In the genomic region with DNA sequence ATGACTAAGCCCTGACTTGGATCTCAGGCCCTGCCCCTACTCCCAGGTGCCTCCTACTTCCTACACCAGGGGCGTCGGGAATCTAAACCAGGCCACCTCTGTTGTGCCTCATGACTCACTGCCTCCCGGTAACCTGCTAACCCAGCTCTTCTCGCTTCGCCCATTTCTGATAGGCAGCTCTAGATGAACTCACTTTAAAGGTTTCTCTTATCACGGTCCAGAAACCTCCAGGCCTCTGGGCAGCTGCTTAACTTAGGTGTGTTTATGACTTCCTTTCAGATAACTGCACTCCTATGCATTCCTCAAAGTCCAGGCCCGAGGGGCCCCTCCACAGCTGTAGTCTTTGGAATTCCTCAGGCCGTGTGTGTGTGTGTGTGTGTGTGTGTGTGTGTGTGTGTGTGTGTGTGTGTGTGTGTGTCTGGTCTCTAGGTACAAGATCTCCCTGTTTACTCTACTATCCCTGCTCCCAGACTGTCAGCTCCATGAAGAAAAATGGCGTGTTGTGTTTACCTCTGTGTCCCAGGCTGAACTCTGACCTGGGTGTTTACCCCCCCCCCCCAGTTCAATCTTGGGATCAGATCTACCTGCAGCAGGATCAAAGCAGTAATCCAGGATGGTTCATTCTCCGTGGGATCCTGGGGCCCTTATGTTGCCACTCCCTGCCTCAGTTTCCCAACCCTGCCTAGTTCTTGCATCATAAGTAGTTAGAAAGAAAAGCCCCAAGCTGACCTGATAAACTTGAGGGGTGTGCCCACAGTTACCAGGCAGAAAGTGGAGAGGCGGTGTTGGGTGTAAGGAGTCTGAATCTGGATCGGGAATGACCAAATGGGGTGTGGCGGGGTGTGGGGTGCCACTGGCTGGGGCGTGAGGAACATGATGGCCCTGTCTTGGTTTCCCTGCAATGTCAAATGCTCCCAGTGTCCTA, we compare ENCODE assay signal across 14 mouse cellular contexts. TPM values are rescaled to one million over a fixed set of nuclear protein-coding genes. Genes with fewer than 3 reads are reported as not detected.
DNase-seq lines count a peak whose midpoint lies in the region; ATAC-seq and TF ChIP-seq lines count a peak whose summit lies in the region.
"Had no signal": no experiment of that assay in that cellular context is flagged by ENCODE, and none has a peak within 500 bp of the region (broad histone marks: within the 10 kb centered on the region; RNA-seq: fewer than 3 reads in every experiment).

No protein-coding gene starts in this region.

- peaks cover 8% of the 10 kb centered on the region; the same call in 1 of the 2 replicates for H3K36me3 ChIP-seq in kidney, embryonic 15.5 days
- H3K36me3 ChIP-seq in limb, embryonic 14.5 days (ENCODE audit: control insufficient read depth, insufficient read depth, low read length): peaks cover 10% of the 10 kb centered on the region; the same call in 1 of the 2 replicates
- H3K36me3 ChIP-seq in small intestine, adult 2 months (ENCODE audit: control insufficient read depth, insufficient read depth, low read length): no peaks in the 10 kb centered on the region
- peaks cover 67% of the 10 kb centered on the region for H3K36me3 ChIP-seq in hindbrain, embryonic 12.5 days

- no peak for TF ChIP-seq CTCF in small intestine, adult 2 months (IDR thresholded peaks at IDR 0.05; ENCODE audit: extremely low read depth, insufficient read length, insufficient replicate concordance, low read depth, low read length)

- peaks cover 37% of the 10 kb centered on the region for H3K4me1 ChIP-seq in kidney, embryonic 15.5 days
- peaks cover 23% of the 10 kb centered on the region; the same call in 1 of the 2 replicates for H3K4me1 ChIP-seq in limb, embryonic 14.5 days (ENCODE audit: control insufficient read depth, insufficient read depth, low read length)
- H3K4me1 ChIP-seq in small intestine, adult 2 months (ENCODE audit: control insufficient read depth, insufficient read depth, insufficient read length, low read length): peaks cover 22% of the 10 kb centered on the region
- peaks cover 31% of the 10 kb centered on the region for H3K4me1 ChIP-seq in hindbrain, embryonic 12.5 days

- H3K9ac ChIP-seq in kidney, embryonic 15.5 days: no peak overlapping the region
- no peak overlapping the region for H3K9ac ChIP-seq in limb, embryonic 14.5 days (ENCODE audit: low read depth, low read length, severe bottlenecking)
- no peak overlapping the region for H3K9ac ChIP-seq in hindbrain, embryonic 12.5 days

- 49% methylated on average over 14 of the region's 14 CpGs for WGBS in kidney, embryonic 15.5 days
- WGBS in limb, embryonic 14.5 days: 42% methylated on average over 14 of the region's 14 CpGs
- 24% methylated on average over 14 of the region's 14 CpGs for WGBS in small intestine, adult 2 months
- 73% methylated on average over 14 of the region's 14 CpGs for WGBS in hindbrain, embryonic 12.5 days

- no peak overlapping the region for H3K4me3 ChIP-seq in kidney, embryonic 15.5 days (replicated peaks)
- no peak overlapping the region for H3K4me3 ChIP-seq in limb, embryonic 14.5 days (replicated peaks; ENCODE audit: low read length)
- no peak overlapping the region for H3K4me3 ChIP-seq in small intestine, adult 2 months (ENCODE audit: low read depth, low read length)
- no peak overlapping the region for H3K4me3 ChIP-seq in hindbrain, embryonic 12.5 days

- H3K4me2 ChIP-seq in kidney, embryonic 15.5 days: no peak overlapping the region
- H3K4me2 ChIP-seq in limb, embryonic 14.5 days (replicated peaks; ENCODE audit: low read depth, low read length, severe bottlenecking): no peak overlapping the region
- no peak overlapping the region for H3K4me2 ChIP-seq in hindbrain, embryonic 12.5 days (replicated peaks)

- TF ChIP-seq POLR2A in limb, embryonic 14.5 days (IDR thresholded peaks at IDR 0.05; ENCODE audit: borderline replicate concordance, extremely low read depth, insufficient read depth, insufficient read length): no peak
- no peak for TF ChIP-seq POLR2A in small intestine, adult 2 months (IDR thresholded peaks at IDR 0.05; ENCODE audit: low read depth, low read length)

- no peaks in the 10 kb centered on the region for H3K27me3 ChIP-seq in kidney, embryonic 15.5 days
- H3K27me3 ChIP-seq in limb, embryonic 14.5 days (ENCODE audit: control insufficient read depth, insufficient read depth, low read length): no peaks in the 10 kb centered on the region
- no peaks in the 10 kb centered on the region for H3K27me3 ChIP-seq in small intestine, adult 2 months (ENCODE audit: control insufficient read depth, insufficient read depth, low read length)
- peaks cover 3% of the 10 kb centered on the region; the same call in 1 of the 2 replicates for H3K27me3 ChIP-seq in hindbrain, embryonic 12.5 days
- H3K27me3 ChIP-seq: CH12.LX had no signal

- no peak for DNase-seq in kidney, postnatal 14 days
- peak; percentile 70 for DNase-seq in c-Kit-positive CD71-positive TER-119-positive erythroid progenitor cells, embryonic 14.5 days (ENCODE audit: low spot score)
- peak; percentile 23 for DNase-seq in limb, embryonic 14.5 days (ENCODE audit: low spot score)
- DNase-seq in adrenal gland, postnatal 25 days: no peak
- DNase-seq in right cerebral cortex, postnatal 10 days (ENCODE audit: low spot score in 2 of 2): no peak
- DNase-seq: cerebellum, adult 11-12 months; kidney, adult 2 months; midbrain, embryonic 14.5 days had no signal

- no peaks in the 10 kb centered on the region for H3K9me3 ChIP-seq in kidney, embryonic 15.5 days (replicated peaks)
- H3K9me3 ChIP-seq in limb, embryonic 14.5 days (ENCODE audit: control insufficient read depth, low read length): no peaks in the 10 kb centered on the region
- H3K9me3 ChIP-seq in hindbrain, embryonic 12.5 days (replicated peaks): no peaks in the 10 kb centered on the region

- H3K27ac ChIP-seq in kidney, embryonic 15.5 days: peak overlapping the region; percentile 61
- no peak overlapping the region for H3K27ac ChIP-seq in limb, embryonic 14.5 days (replicated peaks; ENCODE audit: low read depth, low read length)
- H3K27ac ChIP-seq in small intestine, adult 2 months (ENCODE audit: insufficient read depth, low read depth, low read length): 0 out of 2 replicates have a peak overlapping the region, but pooled peaks have one; percentile 11
- H3K27ac ChIP-seq in hindbrain, embryonic 12.5 days: no peak overlapping the region

- ATAC-seq in kidney, embryonic 15.5 days (replicated peaks; ENCODE audit: low FRiP score): peak; percentile 73
- ATAC-seq in limb, embryonic 14.5 days (ENCODE audit: low FRiP score, low read depth): no peak
- no peak for ATAC-seq in hindbrain, embryonic 12.5 days (ENCODE audit: low FRiP score)

RNA-seq across cellular contexts. Expression of gene Pabpn1l, which starts 13.6 kb away (rescaled TPM):
- 0.18 TPM in 1 of 2 replicates, not detected in the other for polyA plus RNA-seq in kidney, embryonic 15.5 days (2015; fragmentation: Nextera tagmentation; extraction: Ambion mirVana)
- polyA plus RNA-seq in limb, embryonic 14.5 days (2012; rRNA removed): 0.05 TPM in 1 of 2 replicates, not detected in the other
- polyA plus RNA-seq in limb, embryonic 14.5 days (2014; fragmentation: Nextera tagmentation; extraction: Ambion mirVana): not detected in 2 replicates
- polyA plus RNA-seq in small intestine, adult 2 months (2012; rRNA removed): not detected in 2 replicates
- total RNA-seq in adrenal gland, postnatal 25 days (2021): not detected in 2 replicates
- not detected in 2 replicates for polyA plus RNA-seq in hindbrain, embryonic 12.5 days (2016; fragmentation: Nextera tagmentation; extraction: Ambion mirVana)
- total RNA-seq: CH12.LX; left cerebral cortex, postnatal 36 days had no signal
- polyA plus RNA-seq: forebrain, embryonic 11.5 days; midbrain, embryonic 14.5 days had no signal

RNA-seq across cellular contexts. Expression of gene Trappc2l, which starts 24.7 kb away (rescaled TPM):
- 51.8 and 54.8 TPM in 2 replicates for polyA plus RNA-seq in kidney, embryonic 15.5 days (2015; fragmentation: Nextera tagmentation; extraction: Ambion mirVana)
- polyA plus RNA-seq in limb, embryonic 14.5 days (2012; rRNA removed): 96.8 and 129 TPM in 2 replicates
- 70.2 and 70.5 TPM in 2 replicates for polyA plus RNA-seq in limb, embryonic 14.5 days (2014; fragmentation: Nextera tagmentation; extraction: Ambion mirVana)
- polyA plus RNA-seq in small intestine, adult 2 months (2012; rRNA removed): 59.9 and 161 TPM in 2 replicates
- 57.9 and 63.3 TPM in 2 replicates for total RNA-seq in adrenal gland, postnatal 25 days (2021)
- polyA plus RNA-seq in hindbrain, embryonic 12.5 days (2016; fragmentation: Nextera tagmentation; extraction: Ambion mirVana): 48.2 and 52.6 TPM in 2 replicates

RNA-seq across cellular contexts. Expression of gene Galns, which starts 24.9 kb away (rescaled TPM):
- 14.0 and 16.0 TPM in 2 replicates for polyA plus RNA-seq in kidney, embryonic 15.5 days (2015; fragmentation: Nextera tagmentation; extraction: Ambion mirVana)
- polyA plus RNA-seq in limb, embryonic 14.5 days (2012; rRNA removed): 14.7 and 17.1 TPM in 2 replicates
- polyA plus RNA-seq in limb, embryonic 14.5 days (2014; fragmentation: Nextera tagmentation; extraction: Ambion mirVana): 12.0 and 12.7 TPM in 2 replicates
- 9.7 and 20.4 TPM in 2 replicates for polyA plus RNA-seq in small intestine, adult 2 months (2012; rRNA removed)
- 6.2 and 7.3 TPM in 2 replicates for total RNA-seq in adrenal gland, postnatal 25 days (2021)
- polyA plus RNA-seq in hindbrain, embryonic 12.5 days (2016; fragmentation: Nextera tagmentation; extraction: Ambion mirVana): 6.3 and 6.9 TPM in 2 replicates

RNA-seq across cellular contexts. Expression of gene Aprt, which starts 59.4 kb away (rescaled TPM):
- 333 and 353 TPM in 2 replicates for polyA plus RNA-seq in kidney, embryonic 15.5 days (2015; fragmentation: Nextera tagmentation; extraction: Ambion mirVana)
- polyA plus RNA-seq in limb, embryonic 14.5 days (2012; rRNA removed): 199 and 217 TPM in 2 replicates
- 348 and 382 TPM in 2 replicates for polyA plus RNA-seq in limb, embryonic 14.5 days (2014; fragmentation: Nextera tagmentation; extraction: Ambion mirVana)
- 327 and 537 TPM in 2 replicates for polyA plus RNA-seq in small intestine, adult 2 months (2012; rRNA removed)
- 50.6 and 66.4 TPM in 2 replicates for total RNA-seq in adrenal gland, postnatal 25 days (2021)
- 160 and 185 TPM in 2 replicates for polyA plus RNA-seq in hindbrain, embryonic 12.5 days (2016; fragmentation: Nextera tagmentation; extraction: Ambion mirVana)

Comparison
In these comparisons a context has a peak if more than half of its experiments do, and no peak if none do; other contexts are left out.
1. H3K27ac ChIP-seq: peak in kidney, embryonic 15.5 days (single experiment) and small intestine, adult 2 months (single experiment); none in limb, embryonic 14.5 days (single experiment) and hindbrain, embryonic 12.5 days (single experiment).
2. DNase-seq: peak in c-Kit-positive CD71-positive TER-119-positive erythroid progenitor cells, embryonic 14.5 days (single experiment) and limb, embryonic 14.5 days (single experiment); none in kidney, postnatal 14 days (single experiment), adrenal gland, postnatal 25 days (single experiment) and right cerebral cortex, postnatal 10 days (0 of 2).